In genomic region chr14:38289661-38290060, GRCm38 (mm10) we compare ENCODE assay signal across 26 mouse cellular contexts.
"Had no signal": no experiment of that assay in that cellular context is flagged by ENCODE, and none has a peak within 500 bp of the region (broad histone marks: within the 10 kb centered on the region; RNA-seq: fewer than 3 reads in every experiment).

No protein-coding gene starts in this region.

- H3K4me1 ChIP-seq: heart, embryonic 10.5 days; heart, embryonic 12.5 days; hindbrain, embryonic 10.5 days; hindbrain, embryonic 12.5 days; limb, embryonic 10.5 days; limb, embryonic 12.5 days; liver, embryonic 13.5 days; liver, embryonic 15.5 days had no signal

- ATAC-seq: hindbrain, embryonic 16.5 days; intestine, embryonic 16.5 days had no signal

- H3K27me3 ChIP-seq: heart, embryonic 12.5 days; hindbrain, embryonic 12.5 days; limb, embryonic 12.5 days; liver, embryonic 13.5 days; liver, embryonic 15.5 days had no signal

- H3K9ac ChIP-seq: heart, embryonic 12.5 days; hindbrain, embryonic 12.5 days; hindbrain, embryonic 14.5 days; limb, embryonic 12.5 days; liver, embryonic 13.5 days; liver, embryonic 15.5 days had no signal

- H3K9me3 ChIP-seq: heart, embryonic 10.5 days; hindbrain, embryonic 10.5 days; hindbrain, embryonic 12.5 days; limb, embryonic 10.5 days; limb, embryonic 12.5 days; liver, embryonic 13.5 days; liver, embryonic 15.5 days had no signal

- DNase-seq: gastrocnemius, adult 2 months; gastrocnemius, postnatal 10 days; gastrocnemius, postnatal 25 days; heart, adult 18-20 months; heart, postnatal 10 days; heart, postnatal 4 days; kidney, adult 11 months; kidney, adult 8-10 months; kidney, postnatal 10 days; kidney, postnatal 25 days; kidney, postnatal 4 days; liver; liver, embryonic 13.5 days had no signal

- H3K4me3 ChIP-seq: gastrocnemius, adult 2 months; heart, embryonic 10.5 days; heart, embryonic 12.5 days; hindbrain, embryonic 10.5 days; hindbrain, embryonic 12.5 days; layer of hippocampus, adult 2 months; left cerebral cortex, adult 2 months; limb, embryonic 10.5 days; limb, embryonic 12.5 days; liver, embryonic 13.5 days; liver, embryonic 15.5 days had no signal

- H3K36me3 ChIP-seq: heart, embryonic 10.5 days; heart, embryonic 12.5 days; hindbrain, embryonic 10.5 days; hindbrain, embryonic 12.5 days; limb, embryonic 10.5 days; limb, embryonic 12.5 days; liver, embryonic 13.5 days; liver, embryonic 15.5 days had no signal

- H3K4me2 ChIP-seq: heart, embryonic 12.5 days; hindbrain, embryonic 12.5 days; hindbrain, embryonic 14.5 days; limb, embryonic 12.5 days; liver, embryonic 11.5 days; liver, embryonic 13.5 days; liver, embryonic 15.5 days had no signal

- H3K27ac ChIP-seq: gastrocnemius, adult 2 months; heart, embryonic 10.5 days; hindbrain, embryonic 10.5 days; hindbrain, embryonic 12.5 days; hindbrain, embryonic 14.5 days; layer of hippocampus, adult 2 months; left cerebral cortex, adult 2 months; limb, embryonic 10.5 days; limb, embryonic 12.5 days; liver, embryonic 13.5 days; liver, embryonic 15.5 days had no signal
